Mouse (Mus musculus) hindbrain, embryonic 11.5 days (tissue): ENCODE results near the gene Gcm2. TPM values are rescaled to one million over a fixed set of nuclear protein-coding genes. Genes with fewer than 3 reads are reported as not detected.

Experiments
- ATAC-seq: fragments of 200-750 bp; cut with Nextera tagmentation; 2 replicates; pipeline ENCODE4 v1.8.0; 2017; ENCODE audit warnings: mild to moderate bottlenecking, moderate TSS enrichment, moderate library complexity; ENCODE audit not compliant: low FRiP score
- DNase-seq: peaks from one replicate; pipeline ENCODE4 v3.0.0-alpha.2; 2015; ENCODE audit warnings: low spot score
- H3K27ac ChIP-seq: fragments of 300-500 bp; sonication (generic); 2 replicates; pipeline ENCODE4 v1.5.1; 2014; ENCODE audit warnings: mild to moderate bottlenecking, low read depth, low read length
- H3K27me3 ChIP-seq: fragments of 300-500 bp; sonication (generic); 2 replicates; pipeline ENCODE4 v1.6.1; 2014; ENCODE audit warnings: mild to moderate bottlenecking, low read length, moderate library complexity, mixed read lengths; ENCODE audit not compliant: control insufficient read depth, insufficient read depth
- H3K36me3 ChIP-seq: fragments of 300-500 bp; sonication (generic); 2 replicates; pipeline ENCODE4 v1.6.1; 2014; ENCODE audit warnings: mild to moderate bottlenecking, low read length, moderate library complexity, mixed read lengths; ENCODE audit not compliant: control insufficient read depth, insufficient read depth
- H3K4me1 ChIP-seq: fragments of 300-500 bp; sonication (generic); replicated peaks from 2 replicates; pipeline ENCODE4 v1.6.1; 2014; ENCODE audit warnings: low read length, mixed read lengths; ENCODE audit not compliant: control insufficient read depth, insufficient read depth
- H3K4me2 ChIP-seq: fragments of 300-500 bp; sonication (generic); replicated peaks from 2 replicates; pipeline ENCODE4 v1.6.1; 2014; ENCODE audit warnings: mild to moderate bottlenecking, low read depth, low read length
- H3K4me3 ChIP-seq: fragments of 300-500 bp; sonication (generic); 2 replicates; pipeline ENCODE4 v1.5.1; 2014; ENCODE audit warnings: low read depth, low read length
- H3K9ac ChIP-seq: fragments of 300-500 bp; sonication (generic); 2 replicates; pipeline ENCODE4 v1.6.1; 2014; ENCODE audit warnings: low read depth, low read length
- H3K9me3 ChIP-seq: fragments of 300-500 bp; sonication (generic); 2 replicates; pipeline ENCODE4 v1.6.1; 2016; ENCODE audit warnings: low read length; ENCODE audit not compliant: control insufficient read depth
- WGBS: fragments of 180-500 bp; shearing (Covaris S2); extraction: QIAGEN DNeasy Blood & Tissue Kit; methylation state at CpG from one replicate; pipeline ENCODE4 v1.1.7; 2014; 5-methylcytosine and 5-hydroxymethylcytosine counted together
- polyA plus RNA-seq: library from polyadenylated mRNA; unstranded; fragments of >200 nt; fragmentation: Nextera tagmentation; extraction: Ambion mirVana; gene quantifications from 2 replicates; pipeline ENCODE4 v1.2.1, GENCODE M21; 2014

The Gcm2 gene
- polyA plus RNA-seq, 1 experiment from 2014 or later, result 0.14 TPM

DNA sequence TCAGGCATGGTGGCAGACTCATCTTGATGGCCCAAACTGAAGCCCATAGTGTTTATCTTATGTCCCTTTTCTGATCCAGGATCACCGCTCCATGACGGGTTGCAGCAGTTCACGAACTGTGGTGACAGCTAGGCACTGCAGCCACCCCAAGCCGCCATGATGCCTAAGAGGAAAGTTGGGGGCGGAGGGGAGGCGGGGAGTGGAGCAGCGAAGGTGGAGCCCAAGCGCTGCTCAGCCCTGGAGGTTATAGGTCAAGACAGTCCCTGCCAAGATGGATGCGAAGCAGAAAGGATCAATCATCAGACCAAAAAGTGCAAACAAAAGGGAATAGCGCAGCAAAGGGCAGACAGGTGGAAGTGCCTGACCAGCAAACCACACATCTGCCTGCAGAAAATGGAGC, 19.6 kb downstream of the Gcm2 start:
- no peak overlapping the region for H3K9ac ChIP-seq
- no peaks in the 10 kb centered on the region for H3K4me1 ChIP-seq
- no peaks in the 10 kb centered on the region for H3K36me3 ChIP-seq
- H3K27ac ChIP-seq, result no peak overlapping the region
- no peak overlapping the region for H3K4me3 ChIP-seq
- no peaks in the 10 kb centered on the region for H3K27me3 ChIP-seq
- ATAC-seq (no peak), DNase-seq (peak; percentile 27)
- 14% methylated on average over 10 of the region's 10 CpGs for WGBS
- H3K9me3 ChIP-seq, result no peaks in the 10 kb centered on the region
- H3K4me2 ChIP-seq, result peak overlapping the region; percentile 1

- Histone ChIP-seq H3K4me3 (no peak overlapping the region), H3K36me3 (no peaks in the 10 kb centered on the region), H3K9me3 (no peaks in the 10 kb centered on the region), H3K9ac (no peak overlapping the region), H3K4me2 (no peak overlapping the region), H3K4me1 (no peaks in the 10 kb centered on the region), H3K27ac (no peak overlapping the region), H3K27me3 (no peaks in the 10 kb centered on the region)
- DNase-seq (no peak), ATAC-seq (no peak)
These were observed 22.1 kb downstream of the Gcm2 start for GRCm38 (mm10) chr13:41088746-41089145.

- Histone ChIP-seq H3K4me3 (no peak overlapping the region), H3K36me3 (no peaks in the 10 kb centered on the region), H3K4me2 (no peak overlapping the region), H3K9ac (no peak overlapping the region), H3K27me3 (no peaks in the 10 kb centered on the region), H3K4me1 (no peaks in the 10 kb centered on the region), H3K9me3 (no peaks in the 10 kb centered on the region), H3K27ac (no peak overlapping the region)
- DNase-seq (peak; percentile 29), ATAC-seq (no peak)
- 28% methylated on average over 2 of the region's 2 CpGs for WGBS
These were observed 25.7 kb downstream of the Gcm2 start for GRCm38 (mm10) chr13:41085140-41085539.

GRCm38 (mm10) chr13:41084521-41084920, 26.3 kb downstream of the Gcm2 start:
- ATAC-seq (no peak), DNase-seq (no peak)
- Histone ChIP-seq H3K9me3 (no peaks in the 10 kb centered on the region), H3K4me1 (no peaks in the 10 kb centered on the region), H3K27me3 (peaks cover under 1% of the 10 kb centered on the region; the same call in 1 of the 2 replicates), H3K27ac (no peak overlapping the region), H3K36me3 (no peaks in the 10 kb centered on the region), H3K9ac (no peak overlapping the region), H3K4me3 (no peak overlapping the region), H3K4me2 (no peak overlapping the region)
- 85% methylated on average over 3 of the region's 3 CpGs for WGBS

GRCm38 (mm10) chr13:41080700-41081099, 30.1 kb downstream of the Gcm2 start:
- ATAC-seq, result no peak
- Histone ChIP-seq H3K4me3 (no peak overlapping the region), H3K9ac (no peak overlapping the region), H3K4me1 (no peaks in the 10 kb centered on the region), H3K4me2 (no peak overlapping the region), H3K9me3 (no peaks in the 10 kb centered on the region), H3K36me3 (no peaks in the 10 kb centered on the region), H3K27ac (no peak overlapping the region), H3K27me3 (peaks cover 11% of the 10 kb centered on the region; the same call in 1 of the 2 replicates)
- DNase-seq, result no peak
- 91% methylated on average over 6 of the region's 6 CpGs for WGBS

GRCm38 (mm10) chr13:41079859-41080258, 31.0 kb downstream of the Gcm2 start:
- Histone ChIP-seq H3K4me2 (no peak overlapping the region), H3K27me3 (peaks cover 11% of the 10 kb centered on the region; the same call in 1 of the 2 replicates), H3K9ac (no peak overlapping the region), H3K27ac (no peak overlapping the region), H3K4me1 (no peaks in the 10 kb centered on the region), H3K36me3 (no peaks in the 10 kb centered on the region), H3K9me3 (no peaks in the 10 kb centered on the region), H3K4me3 (no peak overlapping the region)
- DNase-seq (no peak), ATAC-seq (no peak)
- WGBS, result 55% methylated on average over 5 of the region's 5 CpGs

DNA sequence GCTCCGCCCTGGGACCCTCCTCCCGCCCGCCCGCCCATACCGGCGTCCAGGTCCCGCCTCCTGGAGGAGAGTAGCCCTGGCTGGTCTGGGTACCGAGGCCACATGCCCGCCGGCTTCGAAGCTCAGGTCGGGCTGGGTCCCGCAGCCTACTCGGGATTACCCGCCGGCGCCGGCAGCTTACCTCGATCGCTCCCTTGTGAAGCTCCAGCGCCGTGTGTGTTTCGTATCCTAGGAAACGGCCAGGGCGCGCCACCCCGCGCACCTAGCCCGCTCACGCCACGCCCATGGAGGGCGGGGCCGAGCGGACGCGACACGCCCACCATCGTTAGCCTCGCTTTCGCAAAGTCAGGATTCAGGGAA, 31.4 kb downstream of the Gcm2 start, which contains the start of gene Mak:
Gene Mak (minus strand): TSS at position 286 of the 360 bp plus-strand sequence.
- H3K9me3 ChIP-seq, result no peaks in the 10 kb centered on the region
- H3K27me3 ChIP-seq, result peaks cover 11% of the 10 kb centered on the region; the same call in 1 of the 2 replicates
- peak; percentile 86 for DNase-seq
- ATAC-seq, result peak; percentile 90
- WGBS, result 1% methylated on average over 35 of the region's 40 CpGs
- peak within 1 kb of the TSS; percentile 77 for H3K4me2 ChIP-seq
- H3K27ac ChIP-seq, result no peak within 1 kb of the TSS
- H3K36me3 ChIP-seq, result no peaks in the 10 kb centered on the region
- no peak within 1 kb of the TSS for H3K9ac ChIP-seq
- H3K4me1 ChIP-seq, result no peaks in the 10 kb centered on the region
- H3K4me3 ChIP-seq, result peak within 1 kb of the TSS; percentile 40

- Histone ChIP-seq H3K27ac (no peak overlapping the region), H3K4me2 (peak overlapping the region; percentile 77), H3K36me3 (no peaks in the 10 kb centered on the region), H3K27me3 (peaks cover 11% of the 10 kb centered on the region; the same call in 1 of the 2 replicates), H3K4me1 (no peaks in the 10 kb centered on the region), H3K9me3 (no peaks in the 10 kb centered on the region), H3K9ac (no peak overlapping the region), H3K4me3 (peak overlapping the region; percentile 40)
- DNase-seq, result peak; percentile 32
- 8% methylated on average over 17 of the region's 24 CpGs for WGBS
- peak; percentile 6 for ATAC-seq
These were observed 32.0 kb downstream of the Gcm2 start for GRCm38 (mm10) chr13:41078690-41079420.

GRCm38 (mm10) chr13:41077921-41078320, 32.9 kb downstream of the Gcm2 start:
- WGBS, result 74% methylated on average over 9 of the region's 9 CpGs
- H3K27me3 ChIP-seq, result peaks cover 11% of the 10 kb centered on the region; the same call in 1 of the 2 replicates

More at GRCm38 (mm10) chr13:41077921-41078320, 32.9 kb downstream of the Gcm2 start:
- no peak overlapping the region for H3K4me2 ChIP-seq
- ATAC-seq (no peak), DNase-seq (no peak)
- no peaks in the 10 kb centered on the region for H3K9me3 ChIP-seq
- no peaks in the 10 kb centered on the region for H3K4me1 ChIP-seq
- no peaks in the 10 kb centered on the region for H3K36me3 ChIP-seq
- no peak overlapping the region for H3K9ac ChIP-seq
- H3K4me3 ChIP-seq, result no peak overlapping the region
- no peak overlapping the region for H3K27ac ChIP-seq
